Mouse (Mus musculus) left cerebral cortex, adult 8-10 months (tissue): ENCODE data around the gene Mlh3. TPM values are rescaled to one million over a fixed set of nuclear protein-coding genes. Genes with fewer than 3 reads are reported as not detected.

Experiments
- DNase-seq, 2 experiments: peaks; one replicate each; pipeline ENCODE4 v3.0.0; 2022; ENCODE audit warnings: low spot score in 2 of 2
- total RNA-seq, 4 experiments: library from RNA; stranded (reverse); gene quantifications; 2 replicates each; pipeline ENCODE4 v1.2.4; 2022

The Mlh3 gene
- total RNA-seq: 10 to 100 TPM; 16.1 to 20.8 (median 17.1) TPM

DNA sequence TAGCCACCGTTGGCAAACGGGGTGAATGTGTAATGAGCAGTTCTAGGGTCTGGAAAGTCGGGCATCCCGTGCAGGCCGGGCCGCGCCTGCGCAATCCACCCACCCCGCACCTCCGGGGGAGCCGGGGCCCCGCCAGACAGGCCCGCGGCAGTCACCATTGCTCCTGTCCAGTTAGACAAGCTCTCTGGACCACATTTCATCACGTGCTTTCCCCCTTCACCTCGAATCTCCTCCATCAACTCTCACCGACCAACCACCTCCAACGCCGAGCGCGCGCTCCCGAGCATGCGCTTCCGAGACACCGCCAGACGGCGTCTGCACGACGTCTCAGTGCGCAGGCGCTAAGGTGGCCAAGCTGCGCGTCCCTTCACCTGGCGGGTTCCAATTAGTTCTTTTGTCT, at the start of gene Mlh3:
Gene Mlh3, minus strand, starts transcription at position 281 of the 400 bp plus-strand sequence.
- DNase-seq: peak; percentile 70 to 85

DNA sequence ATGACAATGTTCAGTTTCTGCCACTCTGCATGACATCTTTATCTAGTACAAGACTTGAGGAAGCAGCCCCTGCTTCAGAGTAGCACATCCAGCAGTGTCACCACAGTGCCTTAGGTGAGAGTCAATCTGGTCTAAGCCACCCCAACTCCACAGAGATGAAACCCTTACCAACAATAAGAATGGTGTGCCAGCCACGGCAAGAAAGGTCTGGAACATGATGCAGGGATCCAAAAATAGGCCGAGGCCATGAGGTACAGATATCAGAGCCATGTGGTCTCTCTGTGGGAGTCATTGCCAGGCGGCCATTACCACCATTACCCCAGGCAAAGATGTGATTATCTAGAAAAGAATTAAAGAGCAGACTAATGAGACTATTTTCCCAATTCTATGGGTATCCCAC, 38.3 kb upstream of the Mlh3 start:
- no peak for DNase-seq

DNA sequence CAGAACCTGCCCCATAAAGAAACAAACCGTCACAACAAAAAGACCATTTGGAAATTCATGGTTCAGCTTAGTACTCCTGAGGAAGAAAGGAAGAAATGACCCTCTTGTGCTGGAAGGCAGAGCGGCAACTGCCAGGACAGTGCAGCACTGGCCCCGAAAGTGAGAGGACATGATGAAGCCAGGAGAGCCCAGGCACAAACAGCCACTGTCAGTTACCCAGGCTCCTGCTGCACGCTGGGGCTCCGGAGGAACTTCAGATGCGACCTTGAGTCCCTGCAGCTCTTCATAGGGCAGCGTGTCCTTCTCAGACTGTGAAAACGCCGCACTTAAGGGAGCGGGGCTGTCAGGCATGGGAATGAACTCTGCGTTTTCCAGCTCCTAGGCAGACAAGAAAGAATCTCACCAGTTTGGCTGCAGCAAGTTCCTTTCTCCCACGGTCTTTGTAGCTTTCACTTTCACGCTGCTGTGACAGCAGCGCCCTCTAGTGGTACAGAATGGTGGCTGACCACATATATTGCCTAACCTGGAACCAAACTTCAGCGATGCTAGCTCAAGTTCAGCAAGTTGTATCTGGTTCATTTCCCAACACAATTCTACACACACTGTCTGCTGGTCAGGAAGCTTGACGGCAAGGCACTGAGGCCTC, 35.0 kb upstream of the Mlh3 start:
- DNase-seq: peak; percentile 75 to 76

DNA sequence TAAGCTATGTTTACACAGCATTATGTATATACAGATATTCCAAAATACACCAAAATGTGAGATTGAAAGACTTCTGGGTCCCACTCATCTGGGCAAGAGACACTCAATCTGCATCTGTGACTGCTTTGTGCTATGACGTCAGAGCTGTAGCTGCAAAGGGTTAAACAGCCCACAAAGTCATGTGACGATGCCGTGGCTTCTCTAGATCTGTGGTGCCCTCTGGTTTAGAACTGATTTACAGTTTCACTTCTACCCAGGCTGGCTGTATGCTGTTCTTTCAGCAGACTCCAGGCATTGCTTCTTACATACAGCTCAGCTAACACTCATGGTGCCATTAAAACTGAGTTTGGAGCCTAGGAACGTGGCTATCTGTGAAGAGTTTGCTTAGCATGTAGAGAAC, 34.3 kb upstream of the Mlh3 start:
- DNase-seq: no peak

GRCm38 (mm10) chr12:85303256-85303655, 32.9 kb upstream of the Mlh3 start:
- DNase-seq: no peak

DNA sequence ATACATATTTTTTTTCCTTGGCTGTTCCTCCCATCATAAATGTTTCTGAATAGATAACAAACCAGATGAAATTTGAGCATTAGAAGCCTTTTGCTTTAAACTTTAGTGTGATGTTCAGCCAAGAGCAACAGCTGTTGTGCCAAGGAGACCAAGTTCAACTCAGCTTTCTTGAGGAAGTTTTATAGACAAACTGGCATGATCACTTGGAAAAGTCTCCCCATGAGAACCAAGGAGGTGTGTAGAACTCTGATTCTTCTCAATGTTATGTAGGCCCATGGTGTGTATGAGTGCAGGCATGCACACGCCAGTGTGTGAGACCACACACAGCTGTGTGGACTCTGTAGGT, 28.4 kb upstream of the Mlh3 start:
- no peak for DNase-seq

GRCm38 (mm10) chr12:85298127-85298834, 27.9 kb upstream of the Mlh3 start:
- no peak for DNase-seq

- DNase-seq: no peak
Observed at GRCm38 (mm10) chr12:85297345-85297997, 27.1 kb upstream of the Mlh3 start.

GRCm38 (mm10) chr12:85296915-85297314, 26.5 kb upstream of the Mlh3 start:
- no peak for DNase-seq

GRCm38 (mm10) chr12:85295506-85295905, 25.1 kb upstream of the Mlh3 start:
- no peak for DNase-seq

DNA sequence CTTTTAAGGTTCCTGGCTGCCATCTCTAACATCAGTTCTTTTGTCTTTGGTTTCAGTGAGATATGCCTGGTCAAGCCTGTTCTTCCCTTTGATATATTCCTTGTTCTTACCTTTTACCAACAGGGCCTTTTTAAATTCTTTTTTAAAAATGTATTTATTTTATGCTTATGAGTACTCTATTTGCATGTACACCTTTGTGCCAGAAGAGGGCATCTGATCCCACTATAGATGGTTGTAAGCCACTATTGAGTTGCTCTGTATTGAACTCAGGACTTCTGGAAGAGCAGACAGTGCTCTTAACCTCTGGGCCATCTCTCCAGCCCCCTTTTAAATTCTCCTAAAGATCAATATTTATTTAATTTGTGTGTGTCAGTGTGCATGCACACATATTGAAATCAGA, 22.5 kb upstream of the Mlh3 start:
- DNase-seq: no peak

DNA sequence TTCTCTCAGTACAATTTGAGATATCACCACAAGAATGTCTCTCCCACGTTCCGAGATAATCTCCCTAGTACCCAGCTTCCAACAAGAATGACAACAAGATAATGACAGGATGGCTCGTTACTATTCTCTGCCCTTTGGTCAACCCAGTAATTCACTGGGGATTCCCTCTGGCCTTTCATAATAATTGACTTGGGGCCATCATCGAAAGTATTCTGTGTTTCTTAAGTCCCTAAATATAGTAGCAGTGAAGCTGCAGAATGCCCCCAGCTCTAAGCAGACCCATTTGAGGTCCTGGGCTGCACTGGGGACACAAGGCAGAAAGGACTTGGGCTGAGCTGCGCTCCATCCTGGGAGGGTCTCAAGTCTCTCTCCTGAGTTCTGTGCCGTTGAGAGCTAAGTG, 21.9 kb upstream of the Mlh3 start:
- no peak for DNase-seq

DNA sequence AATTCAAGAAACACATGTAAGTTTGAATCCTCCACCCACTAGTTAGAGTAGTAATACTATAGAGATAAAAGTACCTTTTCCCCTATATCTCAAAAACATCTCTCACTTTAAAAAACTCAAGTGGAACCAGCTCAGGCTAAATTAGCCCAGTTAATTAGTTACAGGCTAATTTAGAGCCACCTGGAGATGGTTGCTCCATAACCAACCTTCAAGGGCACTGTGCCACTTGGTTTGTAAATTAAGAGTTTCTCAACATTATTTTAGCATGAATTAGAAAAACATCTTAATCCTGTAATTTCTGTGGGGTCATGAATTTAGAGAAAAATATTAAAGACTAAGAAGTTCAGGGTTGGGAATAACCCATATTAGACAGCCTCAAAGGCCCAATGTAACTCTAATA, 21.1 kb upstream of the Mlh3 start:
- DNase-seq: no peak

- DNase-seq: no peak
Observed at GRCm38 (mm10) chr12:85290633-85291032, 20.2 kb upstream of the Mlh3 start.

- no peak for DNase-seq
Observed at GRCm38 (mm10) chr12:85289157-85290000, 19.0 kb upstream of the Mlh3 start.

- peak; percentile 52 to 78 for DNase-seq
Observed at GRCm38 (mm10) chr12:85288486-85289156, 18.2 kb upstream of the Mlh3 start, which contains the start of gene Zc2hc1c. Gene Zc2hc1c, plus strand, starts transcription at chr12:85288591.

- DNase-seq: no peak
Observed at GRCm38 (mm10) chr12:85287809-85288485, 17.5 kb upstream of the Mlh3 start, which contains the start of gene Acyp1. Gene Acyp1, minus strand, starts transcription at chr12:85288438.

GRCm38 (mm10) chr12:85286941-85287340, 16.5 kb upstream of the Mlh3 start:
- no peak for DNase-seq

GRCm38 (mm10) chr12:85284996-85285395, 14.6 kb upstream of the Mlh3 start:
- no peak for DNase-seq

GRCm38 (mm10) chr12:85284331-85284730, 13.9 kb upstream of the Mlh3 start:
- no peak for DNase-seq
